Mouse (Mus musculus) MEL (cell line): ENCODE results near the gene Rab7. TPM values are rescaled to one million over a fixed set of nuclear protein-coding genes. Genes with fewer than 3 reads are reported as not detected.

Experiments used
- DNase-seq: peaks from one replicate; pipeline ENCODE4 v3.0.0; 2011; ENCODE audit warnings: low read depth, low spot score
- H3K27ac ChIP-seq: 2 replicates; pipeline ENCODE4 v1.5.1; 2012; ENCODE audit warnings: low read depth, mild to moderate bottlenecking, control low read depth, low read length, moderate library complexity; ENCODE audit not compliant: control insufficient read depth
- H3K27me3 ChIP-seq, 2 experiments: fragments of 150-350 bp in 1 of 2; sonication (generic) in 1 of 2; 2 replicates each; pipeline ENCODE4 v1.6.1; 2012; ENCODE audit warnings: low read length in 2 of 2, mild to moderate bottlenecking in 2 of 2, improper control_type of control experiment in 1 of 2, moderate library complexity in 1 of 2; ENCODE audit not compliant: insufficient read depth in 2 of 2, control insufficient read depth in 1 of 2
- H3K36me3 ChIP-seq, 2 experiments: 2 replicates each; pipeline ENCODE4 v1.6.1; 2012 to 2014; ENCODE audit warnings: low read length in 2 of 2, improper control_type of control experiment in 1 of 2, inconsistent platforms in 1 of 2, mild to moderate bottlenecking in 1 of 2; ENCODE audit not compliant: insufficient read depth in 2 of 2, control insufficient read depth in 1 of 2
- H3K4me1 ChIP-seq, 2 experiments: fragments of 150-350 bp in 1 of 2; sonication (generic) in 1 of 2; 2 replicates each; pipeline ENCODE4 v1.6.1; 2012; ENCODE audit warnings: low read length in 2 of 2, improper control_type of control experiment in 1 of 2, mild to moderate bottlenecking in 1 of 2; ENCODE audit not compliant: insufficient read depth in 2 of 2, control insufficient read depth in 1 of 2
- H3K4me3 ChIP-seq, 2 experiments: fragments of 150-350 bp in 1 of 2; sonication (generic) in 1 of 2; 2 replicates each; pipeline ENCODE4 v1.5.1; 2012; ENCODE audit warnings: low read depth in 2 of 2, low read length in 2 of 2, mild to moderate bottlenecking in 2 of 2, moderate library complexity in 2 of 2, control low read depth in 1 of 2, improper control_type of control experiment in 1 of 2; ENCODE audit not compliant: control insufficient read depth in 1 of 2, insufficient read depth in 1 of 2
- H3K79me2 ChIP-seq: 2 replicates; pipeline ENCODE4 v1.6.1; 2012; ENCODE audit warnings: mild to moderate bottlenecking, low read length, moderate library complexity; ENCODE audit not compliant: control insufficient read depth, poor library complexity, insufficient read depth
- H3K9ac ChIP-seq: 2 replicates; pipeline ENCODE4 v1.6.1; 2012; ENCODE audit warnings: low read depth, mild to moderate bottlenecking, control low read depth, low read length, moderate library complexity; ENCODE audit not compliant: control insufficient read depth, poor library complexity, severe bottlenecking
- H3K9me3 ChIP-seq: fragments of 150-350 bp; sonication (generic); replicated peaks from 2 replicates; pipeline ENCODE4 v1.6.1; 2012; ENCODE audit warnings: mild to moderate bottlenecking, low read length, improper control_type of control experiment, moderate library complexity; ENCODE audit not compliant: insufficient read depth
- BHLHE40 ChIP-seq: IDR thresholded peaks from 2 replicates; pipeline ENCODE4 v1.6.1; 2012; ENCODE audit warnings: low read depth, mild to moderate bottlenecking, inconsistent platforms, low read length, improper control_type of control experiment, borderline replicate concordance
- CHD1 ChIP-seq: IDR thresholded peaks from 2 replicates; pipeline ENCODE4 v1.6.1; 2012; ENCODE audit warnings: low read depth, mild to moderate bottlenecking, inconsistent platforms, low read length, improper control_type of control experiment
- CHD2 ChIP-seq: IDR thresholded peaks from 2 replicates; pipeline ENCODE4 v1.6.1; 2011; ENCODE audit warnings: low read length, improper control_type of control experiment
- CTCF ChIP-seq, 3 experiments: IDR thresholded peaks in 2 of 3; conservative IDR thresholded peaks in 1 of 3; 2 replicates each; pipeline ENCODE4 v1.5.1; 2011 to 2012; ENCODE audit warnings: low read length in 3 of 3, low read depth in 2 of 3, mild to moderate bottlenecking in 2 of 3, improper control_type of control experiment in 1 of 3, inconsistent platforms in 1 of 3, mixed read lengths in 1 of 3, moderate library complexity in 1 of 3; ENCODE audit not compliant: control insufficient read depth in 1 of 3, insufficient read depth in 1 of 3, poor library complexity in 1 of 3, severe bottlenecking in 1 of 3
- E2F4 ChIP-seq: IDR thresholded peaks from 2 replicates; pipeline ENCODE4 v1.6.1; 2011; ENCODE audit warnings: low read depth, low read length, improper control_type of control experiment, borderline replicate concordance
- ELF1 ChIP-seq: IDR thresholded peaks from 2 replicates; pipeline ENCODE4 v1.6.1; 2014; ENCODE audit warnings: low read depth, mild to moderate bottlenecking, inconsistent platforms, low read length, improper control_type of control experiment, moderate library complexity
- EP300 ChIP-seq, 2 experiments: IDR thresholded peaks; 2 replicates each; pipeline ENCODE4 v1.6.1; 2011; ENCODE audit warnings: improper control_type of control experiment in 2 of 2, low read length in 2 of 2, low read depth in 1 of 2, mild to moderate bottlenecking in 1 of 2
- ETS1 ChIP-seq: IDR thresholded peaks from 2 replicates; pipeline ENCODE4 v1.6.1; 2012; ENCODE audit warnings: low read depth, mild to moderate bottlenecking, inconsistent platforms, low read length, improper control_type of control experiment, moderate library complexity
- GABPA ChIP-seq: IDR thresholded peaks from 2 replicates; pipeline ENCODE4 v1.6.1; 2012; ENCODE audit warnings: low read depth, mild to moderate bottlenecking, inconsistent platforms, low read length, improper control_type of control experiment, moderate library complexity
- GATA1 ChIP-seq: IDR thresholded peaks from 2 replicates; pipeline ENCODE4 v1.6.1; 2011; ENCODE audit warnings: low read depth, low read length, improper control_type of control experiment
- HCFC1 ChIP-seq: IDR thresholded peaks from 2 replicates; pipeline ENCODE4 v1.6.1; 2012; ENCODE audit warnings: low read depth, mild to moderate bottlenecking, inconsistent platforms, low read length, improper control_type of control experiment, moderate library complexity
- JUND ChIP-seq: IDR thresholded peaks from 2 replicates; pipeline ENCODE4 v1.6.1; 2011; ENCODE audit warnings: low read depth, mild to moderate bottlenecking, improper control_type of control experiment, low read length
- KAT2A ChIP-seq: conservative IDR thresholded peaks from 2 replicates; pipeline ENCODE4 v1.6.1; 2012; ENCODE audit warnings: low read depth, low read length, improper control_type of control experiment, inconsistent platforms
- MAFK ChIP-seq: IDR thresholded peaks from 2 replicates; pipeline ENCODE4 v1.6.1; 2011; ENCODE audit warnings: low read depth, mild to moderate bottlenecking, low read length, improper control_type of control experiment, borderline replicate concordance
- MAX ChIP-seq: IDR thresholded peaks from 2 replicates; pipeline ENCODE4 v1.6.1; 2011; ENCODE audit warnings: low read length, improper control_type of control experiment
- MAZ ChIP-seq: IDR thresholded peaks from 2 replicates; pipeline ENCODE4 v1.6.1; 2012; ENCODE audit warnings: low read depth, mild to moderate bottlenecking, inconsistent platforms, low read length, improper control_type of control experiment
- MEF2A ChIP-seq: IDR thresholded peaks from 2 replicates; pipeline ENCODE4 v1.6.1; 2014; ENCODE audit warnings: low read depth, mild to moderate bottlenecking, inconsistent platforms, low read length, improper control_type of control experiment; ENCODE audit not compliant: poor library complexity, insufficient replicate concordance, severe bottlenecking; ENCODE audit errors: extremely low read depth
- MXI1 ChIP-seq: IDR thresholded peaks from 2 replicates; pipeline ENCODE4 v1.6.1; 2011; ENCODE audit warnings: mild to moderate bottlenecking, low read depth, low read length, improper control_type of control experiment
- MYB ChIP-seq: IDR thresholded peaks from 2 replicates; pipeline ENCODE4 v1.6.1; 2011; ENCODE audit warnings: mild to moderate bottlenecking, low read depth, low read length, improper control_type of control experiment
- MYC ChIP-seq: IDR thresholded peaks from 2 replicates; pipeline ENCODE4 v1.6.1; 2011; ENCODE audit warnings: low read depth, mild to moderate bottlenecking, low read length, improper control_type of control experiment, moderate library complexity
- NELFE ChIP-seq: IDR thresholded peaks from 2 replicates; pipeline ENCODE4 v1.6.1; 2011; ENCODE audit warnings: low read depth, low read length, improper control_type of control experiment
- NRF1 ChIP-seq: IDR thresholded peaks from 2 replicates; pipeline ENCODE4 v1.6.1; 2014; ENCODE audit warnings: low read depth, mild to moderate bottlenecking, inconsistent platforms, low read length, improper control_type of control experiment, moderate library complexity; ENCODE audit not compliant: poor library complexity, insufficient read depth, severe bottlenecking
- POLR2A ChIP-seq, 2 experiments: IDR thresholded peaks; 2 replicates each; pipeline ENCODE4 v1.6.1; 2011 to 2012; ENCODE audit warnings: low read length in 2 of 2, mild to moderate bottlenecking in 2 of 2, control low read depth in 1 of 2, improper control_type of control experiment in 1 of 2, low read depth in 1 of 2, moderate library complexity in 1 of 2; ENCODE audit not compliant: control insufficient read depth in 1 of 2, insufficient read depth in 1 of 2, poor library complexity in 1 of 2
- POLR2AphosphoS2 ChIP-seq: IDR thresholded peaks from 2 replicates; pipeline ENCODE4 v1.6.1; 2011; ENCODE audit warnings: low read length, improper control_type of control experiment
- POLR2AphosphoS5 ChIP-seq: IDR thresholded peaks from 2 replicates; pipeline ENCODE4 v1.6.1; 2012; ENCODE audit warnings: low read depth, borderline replicate concordance, mild to moderate bottlenecking, inconsistent platforms, low read length, moderate library complexity, mixed read lengths
- RAD21 ChIP-seq: IDR thresholded peaks from 2 replicates; pipeline ENCODE4 v1.6.1; 2011; ENCODE audit warnings: mild to moderate bottlenecking, low read depth, low read length, improper control_type of control experiment
- RCOR1 ChIP-seq: IDR thresholded peaks from 2 replicates; pipeline ENCODE4 v1.6.1; 2012; ENCODE audit warnings: low read depth, mild to moderate bottlenecking, inconsistent platforms, low read length, improper control_type of control experiment
- SIN3A ChIP-seq: IDR thresholded peaks from 2 replicates; pipeline ENCODE4 v1.6.1; 2012; ENCODE audit warnings: low read length, improper control_type of control experiment, inconsistent platforms
- SMC3 ChIP-seq: IDR thresholded peaks from 2 replicates; pipeline ENCODE4 v1.6.1; 2011; ENCODE audit warnings: low read depth, low read length, improper control_type of control experiment
- TAL1 ChIP-seq: IDR thresholded peaks from 2 replicates; pipeline ENCODE4 v1.6.1; 2012; ENCODE audit warnings: mild to moderate bottlenecking, inconsistent platforms, low read length, moderate library complexity, mixed read lengths
- TCF12 ChIP-seq: IDR thresholded peaks from 2 replicates; pipeline ENCODE4 v1.6.1; 2014; ENCODE audit warnings: low read depth, mild to moderate bottlenecking, inconsistent platforms, low read length, improper control_type of control experiment, moderate library complexity
- UBTF ChIP-seq: IDR thresholded peaks from 2 replicates; pipeline ENCODE4 v1.6.1; 2012; ENCODE audit warnings: low read depth, mild to moderate bottlenecking, inconsistent platforms, low read length, improper control_type of control experiment, moderate library complexity, borderline replicate concordance; ENCODE audit not compliant: insufficient read depth
- USF1 ChIP-seq: IDR thresholded peaks from 2 replicates; pipeline ENCODE4 v1.6.1; 2014; ENCODE audit warnings: low read depth, mild to moderate bottlenecking, inconsistent platforms, low read length, improper control_type of control experiment, moderate library complexity
- USF2 ChIP-seq, 2 experiments: IDR thresholded peaks; 2 replicates each; pipeline ENCODE4 v1.6.1; 2011 to 2012; ENCODE audit warnings: improper control_type of control experiment in 2 of 2, low read length in 2 of 2, borderline replicate concordance in 1 of 2, inconsistent platforms in 1 of 2, low read depth in 1 of 2, mild to moderate bottlenecking in 1 of 2; ENCODE audit not compliant: insufficient read depth in 1 of 2
- ZC3H11A ChIP-seq: IDR thresholded peaks from 2 replicates; pipeline ENCODE4 v1.6.1; 2012; ENCODE audit warnings: low read depth, mild to moderate bottlenecking, inconsistent platforms, low read length, improper control_type of control experiment
- ZKSCAN1 ChIP-seq: IDR thresholded peaks from 2 replicates; pipeline ENCODE4 v1.6.1; 2012; ENCODE audit warnings: low read depth, mild to moderate bottlenecking, inconsistent platforms, low read length, improper control_type of control experiment, moderate library complexity
- ZMIZ1 ChIP-seq: IDR thresholded peaks from 2 replicates; pipeline ENCODE4 v1.6.1; 2012; ENCODE audit warnings: low read depth, mild to moderate bottlenecking, inconsistent platforms, low read length, improper control_type of control experiment, moderate library complexity
- ZNF384 ChIP-seq: IDR thresholded peaks from 2 replicates; pipeline ENCODE4 v1.6.1; 2012; ENCODE audit warnings: low read depth, mild to moderate bottlenecking, inconsistent platforms, low read length, improper control_type of control experiment
- polyA plus RNA-seq, 2 experiments: library from polyadenylated mRNA; stranded (reverse) in 1 of 2; unstranded in 1 of 2; fragments of >175 nt in 1 of 2; fragments of >200 nt in 1 of 2; gene quantifications; 2 replicates each; pipeline versions ENCODE4 v1.2.1 to v1.2.4; 2012; ENCODE audit warnings: low replicate concordance in 2 of 2, low read depth in 1 of 2; ENCODE audit not compliant: insufficient read length in 2 of 2, insufficient read depth in 1 of 2, missing spikeins in 1 of 2
- total RNA-seq: library from RNA; depleted of rRNA; stranded (reverse); fragments of 300-350 nt; gene quantifications from 2 replicates; pipeline ENCODE4 v1.2.3, GENCODE M21; 2012

Gene Rab7
- total and polyA plus RNA-seq, 3 experiments = 47.6 to 362 (median 234) TPM

DNA sequence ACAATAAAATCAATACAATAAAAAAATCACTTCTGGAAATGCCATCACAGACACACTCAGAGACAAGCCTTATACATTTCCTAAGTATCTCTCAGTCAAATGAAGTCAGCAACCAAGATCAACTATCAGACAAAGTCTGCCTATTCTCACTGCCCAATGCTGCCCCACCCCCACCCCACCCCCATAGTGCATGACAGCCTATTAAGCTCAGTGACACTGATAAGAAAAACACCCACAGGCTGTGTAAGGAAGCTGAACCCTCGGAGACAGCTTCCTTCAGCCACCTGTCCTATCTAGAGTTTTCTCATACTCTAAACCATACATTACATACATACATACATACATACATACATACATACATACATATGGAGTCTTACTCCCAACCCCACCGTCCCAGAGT, 29.3 kb downstream of the Rab7 start:
- no peak overlapping the region for H3K4me3 ChIP-seq
- no peaks in the 10 kb centered on the region for H3K27me3 ChIP-seq
- no peak overlapping the region for H3K9ac ChIP-seq
- peaks cover 16% of the 10 kb centered on the region in 2 experiments for H3K36me3 ChIP-seq
- peak overlapping the region; percentile 31; the same call in 1 of the 2 replicates for H3K27ac ChIP-seq
- peak; percentile 62 for DNase-seq
- H3K4me1 ChIP-seq = peaks cover 10 to 17% of the 10 kb centered on the region in 2 experiments
- H3K79me2 ChIP-seq = peaks cover 32% of the 10 kb centered on the region
- no peaks in the 10 kb centered on the region for H3K9me3 ChIP-seq
- TF ChIP-seq MYB (no peak), POLR2AphosphoS5 (no peak), MAZ (no peak), ETS1 (0 out of 2 replicates have a peak, but pooled peaks have one; percentile 52), USF1 (no peak), TAL1 (no peak), MYC (no peak), BHLHE40 (0 out of 2 replicates have a peak, but pooled peaks have one; percentile 16), E2F4 (no peak), ZC3H11A (no peak), EP300 (IDR thresholded peaks at IDR 0.05; ENCODE audit: low read depth in 1 of 2, low read length in 2 of 2) (peak; percentile 35 to 52; a peak in 3 of 4 replicates), CHD1 (no peak), POLR2AphosphoS2 (no peak), SMC3 (no peak), GABPA (no peak), HCFC1 (no peak), CHD2 (peak; percentile 32; the same call in 1 of the 2 replicates), ELF1 (no peak), POLR2A (IDR thresholded peaks at IDR 0.05; ENCODE audit: control insufficient read depth in 1 of 2, insufficient read depth in 1 of 2, low read depth in 1 of 2, low read length in 2 of 2, poor library complexity in 1 of 2) (no peak), MEF2A (no peak), NELFE (no peak), RAD21 (no peak), CTCF (IDR thresholded peaks at IDR 0.05 in 2 of 3, conservative IDR thresholded peaks at IDR 0.05 in 1 of 3; ENCODE audit: control insufficient read depth in 1 of 3, insufficient read depth in 1 of 3, low read depth in 2 of 3, low read length in 3 of 3, poor library complexity in 1 of 3, severe bottlenecking in 1 of 3) (no peak), USF2 (IDR thresholded peaks at IDR 0.05; ENCODE audit: borderline replicate concordance in 1 of 2, insufficient read depth in 1 of 2, low read depth in 1 of 2, low read length in 2 of 2) (no peak), ZKSCAN1 (no peak), MXI1 (0 out of 2 replicates have a peak, but pooled peaks have one; percentile 29), SIN3A (peak; percentile 59; the same call in 1 of the 2 replicates), RCOR1 (no peak), MAFK (no peak), ZMIZ1 (no peak), JUND (no peak), TCF12 (no peak), GATA1 (peak; percentile 40; the same call in 1 of the 2 replicates), NRF1 (no peak), UBTF (no peak), MAX (no peak), KAT2A (no peak), ZNF384 (no peak)
